Mouse (Mus musculus) hindbrain, embryonic 10.5 days (tissue): Measurements from ENCODE around the gene Mgat5. TPM values are rescaled to one million over a fixed set of nuclear protein-coding genes. Genes with fewer than 3 reads are reported as not detected.
A peak's percentile ranks its signal among the peaks of the same experiment; 100 is the strongest.

Experiments
- DNase-seq: peaks from one replicate; pipeline ENCODE4 v3.0.0-alpha.2; 2017; ENCODE audit warnings: low spot score
- H3K27ac ChIP-seq: fragments of 300-500 bp; sonication (generic); 2 replicates; pipeline ENCODE4 v1.5.1; 2016; ENCODE audit warnings: mild to moderate bottlenecking, moderate library complexity
- H3K27me3 ChIP-seq: fragments of 300-500 bp; sonication (generic); 2 replicates; pipeline ENCODE4 v1.6.1; 2016; ENCODE audit warnings: mild to moderate bottlenecking; ENCODE audit not compliant: poor library complexity, insufficient read depth, severe bottlenecking
- H3K36me3 ChIP-seq: fragments of 300-500 bp; sonication (generic); 2 replicates; pipeline ENCODE4 v1.6.1; 2016; ENCODE audit warnings: mild to moderate bottlenecking, moderate library complexity
- H3K4me1 ChIP-seq: fragments of 300-500 bp; sonication (generic); replicated peaks from 2 replicates; pipeline ENCODE4 v1.6.1; 2016; ENCODE audit warnings: mild to moderate bottlenecking
- H3K4me3 ChIP-seq: fragments of 300-500 bp; sonication (generic); 2 replicates; pipeline ENCODE4 v1.5.1; 2016; ENCODE audit warnings: mild to moderate bottlenecking, moderate library complexity
- H3K9me3 ChIP-seq: fragments of 300-500 bp; sonication (generic); 2 replicates; pipeline ENCODE4 v1.6.1; 2016; ENCODE audit warnings: mild to moderate bottlenecking, moderate library complexity
- WGBS: fragments of 180-500 bp; shearing (Covaris S2); methylation state at CpG from one replicate; pipeline ENCODE4 v1.1.7; 2016; 5-methylcytosine and 5-hydroxymethylcytosine counted together
- polyA plus RNA-seq: library from polyadenylated mRNA; unstranded; fragments of >200 nt; fragmentation: Nextera tagmentation; extraction: Ambion mirVana; gene quantifications from 2 replicates; pipeline ENCODE4 v1.2.1, GENCODE M21; 2016

The Mgat5 gene
- polyA plus RNA-seq, 1 experiment from 2014 or later = 7.0 TPM

- no peak for DNase-seq
- H3K36me3 ChIP-seq = peaks cover 52% of the 10 kb centered on the region
- no peaks in the 10 kb centered on the region for H3K9me3 ChIP-seq
- peak overlapping the region; percentile 67 for H3K27ac ChIP-seq
- H3K4me3 ChIP-seq = no peak overlapping the region
- WGBS = 82% methylated on average over 5 of the region's 5 CpGs
- H3K27me3 ChIP-seq = no peaks in the 10 kb centered on the region
- peaks cover 9% of the 10 kb centered on the region for H3K4me1 ChIP-seq
These were observed 160.9 kb downstream of the Mgat5 start for GRCm38 (mm10) chr1:127365706-127366105.

GRCm38 (mm10) chr1:127366111-127366510, 161.3 kb downstream of the Mgat5 start:
- Histone ChIP-seq H3K4me1 (peaks cover 9% of the 10 kb centered on the region), H3K9me3 (no peaks in the 10 kb centered on the region), H3K4me3 (no peak overlapping the region), H3K27ac (peak overlapping the region; percentile 67), H3K36me3 (peaks cover 54% of the 10 kb centered on the region), H3K27me3 (no peaks in the 10 kb centered on the region)
- 59% methylated on average over 10 of the region's 10 CpGs for WGBS
- no peak for DNase-seq

GRCm38 (mm10) chr1:127368513-127368912, 163.7 kb downstream of the Mgat5 start:
- Histone ChIP-seq H3K27ac (no peak overlapping the region), H3K36me3 (peaks cover 54% of the 10 kb centered on the region), H3K27me3 (no peaks in the 10 kb centered on the region), H3K4me1 (peaks cover 15% of the 10 kb centered on the region), H3K4me3 (no peak overlapping the region), H3K9me3 (no peaks in the 10 kb centered on the region)
- 84% methylated on average over 8 of the region's 8 CpGs for WGBS
- DNase-seq = no peak

- no peaks in the 10 kb centered on the region for H3K27me3 ChIP-seq
- H3K4me1 ChIP-seq = peaks cover 19% of the 10 kb centered on the region
- 95% methylated on average over 5 of the region's 5 CpGs for WGBS
- H3K27ac ChIP-seq = no peak overlapping the region
- DNase-seq = no peak
- H3K4me3 ChIP-seq = no peak overlapping the region
- no peaks in the 10 kb centered on the region for H3K9me3 ChIP-seq
- H3K36me3 ChIP-seq = peaks cover 52% of the 10 kb centered on the region
These were observed 164.7 kb downstream of the Mgat5 start for GRCm38 (mm10) chr1:127369538-127369937.

GRCm38 (mm10) chr1:127372096-127372495, 167.3 kb downstream of the Mgat5 start:
- 78% methylated on average over 4 of the region's 4 CpGs for WGBS
- H3K27ac ChIP-seq = no peak overlapping the region
- peaks cover 27% of the 10 kb centered on the region for H3K36me3 ChIP-seq
- no peak for DNase-seq
- no peak overlapping the region for H3K4me3 ChIP-seq
- no peaks in the 10 kb centered on the region for H3K9me3 ChIP-seq
- H3K4me1 ChIP-seq = 0 out of 2 replicates have a peak, but pooled peaks cover 9% of the 10 kb centered on the region
- H3K27me3 ChIP-seq = no peaks in the 10 kb centered on the region

GRCm38 (mm10) chr1:127373559-127373958, 168.7 kb downstream of the Mgat5 start:
- WGBS = 81% methylated on average over 5 of the region's 5 CpGs

GRCm38 (mm10) chr1:127374157-127374556, 169.3 kb downstream of the Mgat5 start:
- Histone ChIP-seq H3K36me3 (peaks cover 17% of the 10 kb centered on the region), H3K4me1 (peaks cover 13% of the 10 kb centered on the region), H3K9me3 (no peaks in the 10 kb centered on the region), H3K4me3 (no peak overlapping the region), H3K27me3 (no peaks in the 10 kb centered on the region), H3K27ac (no peak overlapping the region)
- 88% methylated on average over 3 of the region's 3 CpGs for WGBS
- no peak for DNase-seq

More at GRCm38 (mm10) chr1:127373559-127373958, 168.7 kb downstream of the Mgat5 start:
- no peak overlapping the region for H3K27ac ChIP-seq
- no peak overlapping the region for H3K4me3 ChIP-seq
- H3K27me3 ChIP-seq = no peaks in the 10 kb centered on the region
- H3K4me1 ChIP-seq = peaks cover 9% of the 10 kb centered on the region; the same call in 1 of the 2 replicates
- H3K9me3 ChIP-seq = no peaks in the 10 kb centered on the region
- no peak for DNase-seq
- H3K36me3 ChIP-seq = peaks cover 19% of the 10 kb centered on the region

- peaks cover 16% of the 10 kb centered on the region for H3K4me1 ChIP-seq
- no peaks in the 10 kb centered on the region for H3K9me3 ChIP-seq
- H3K36me3 ChIP-seq = peaks cover 16% of the 10 kb centered on the region
- no peak overlapping the region for H3K4me3 ChIP-seq
- 32% methylated on average over 4 of the region's 4 CpGs for WGBS
- H3K27me3 ChIP-seq = no peaks in the 10 kb centered on the region
- no peak for DNase-seq
- H3K27ac ChIP-seq = no peak overlapping the region
These were observed 175.3 kb downstream of the Mgat5 start for GRCm38 (mm10) chr1:127380140-127380539.

- no peak for DNase-seq
- Histone ChIP-seq H3K27ac (peak overlapping the region; percentile 23; the same call in 1 of the 2 replicates), H3K4me1 (peaks cover 16% of the 10 kb centered on the region), H3K9me3 (no peaks in the 10 kb centered on the region), H3K36me3 (peaks cover 17% of the 10 kb centered on the region), H3K27me3 (no peaks in the 10 kb centered on the region), H3K4me3 (no peak overlapping the region)
- 75% methylated on average over 13 of the region's 13 CpGs for WGBS
These were observed 176.1 kb downstream of the Mgat5 start for GRCm38 (mm10) chr1:127380749-127381501.

GRCm38 (mm10) chr1:127383071-127383470, 178.3 kb downstream of the Mgat5 start:
- H3K4me3 ChIP-seq = no peak overlapping the region
- H3K36me3 ChIP-seq = peaks cover 29% of the 10 kb centered on the region
- no peaks in the 10 kb centered on the region for H3K27me3 ChIP-seq
- no peaks in the 10 kb centered on the region for H3K9me3 ChIP-seq
- DNase-seq = peak; percentile 38
- H3K4me1 ChIP-seq = peaks cover 16% of the 10 kb centered on the region
- H3K27ac ChIP-seq = no peak overlapping the region
- 76% methylated on average over 7 of the region's 7 CpGs for WGBS

- 87% methylated on average over 7 of the region's 7 CpGs for WGBS
- no peak overlapping the region for H3K27ac ChIP-seq
- H3K36me3 ChIP-seq = peaks cover 67% of the 10 kb centered on the region
- H3K27me3 ChIP-seq = no peaks in the 10 kb centered on the region
- DNase-seq = no peak
- H3K9me3 ChIP-seq = peaks cover 9% of the 10 kb centered on the region
- 0 out of 2 replicates have a peak, but pooled peaks cover 4% of the 10 kb centered on the region for H3K4me1 ChIP-seq
- no peak overlapping the region for H3K4me3 ChIP-seq
These were observed 182.4 kb downstream of the Mgat5 start for GRCm38 (mm10) chr1:127387226-127387625.

- Histone ChIP-seq H3K27me3 (no peaks in the 10 kb centered on the region), H3K4me3 (no peak overlapping the region), H3K36me3 (peaks cover 71% of the 10 kb centered on the region), H3K9me3 (peaks cover 9% of the 10 kb centered on the region), H3K27ac (no peak overlapping the region), H3K4me1 (0 out of 2 replicates have a peak, but pooled peaks cover 4% of the 10 kb centered on the region)
- WGBS = 88% methylated on average over 9 of the region's 9 CpGs
- no peak for DNase-seq
These were observed 182.8 kb downstream of the Mgat5 start for GRCm38 (mm10) chr1:127387661-127388060.

GRCm38 (mm10) chr1:127394716-127395115, 189.9 kb downstream of the Mgat5 start:
- no peak for DNase-seq
- no peak overlapping the region for H3K4me3 ChIP-seq
- peaks cover 8% of the 10 kb centered on the region; the same call in 1 of the 2 replicates for H3K4me1 ChIP-seq
- no peaks in the 10 kb centered on the region for H3K27me3 ChIP-seq
- no peak overlapping the region for H3K27ac ChIP-seq
- 98% methylated on average over 2 of the region's 2 CpGs for WGBS
- H3K36me3 ChIP-seq = peaks cover 44% of the 10 kb centered on the region
- H3K9me3 ChIP-seq = peaks cover 9% of the 10 kb centered on the region
